Mouse (Mus musculus): Measurements from ENCODE around the gene Rsph10b. TPM values are rescaled to one million over a fixed set of nuclear protein-coding genes. Genes with fewer than 3 reads are reported as not detected.

The Rsph10b gene
- total RNA-seq, 2 experiments from 2014 or later = 0.32 TPM; not detected in 1

DNA sequence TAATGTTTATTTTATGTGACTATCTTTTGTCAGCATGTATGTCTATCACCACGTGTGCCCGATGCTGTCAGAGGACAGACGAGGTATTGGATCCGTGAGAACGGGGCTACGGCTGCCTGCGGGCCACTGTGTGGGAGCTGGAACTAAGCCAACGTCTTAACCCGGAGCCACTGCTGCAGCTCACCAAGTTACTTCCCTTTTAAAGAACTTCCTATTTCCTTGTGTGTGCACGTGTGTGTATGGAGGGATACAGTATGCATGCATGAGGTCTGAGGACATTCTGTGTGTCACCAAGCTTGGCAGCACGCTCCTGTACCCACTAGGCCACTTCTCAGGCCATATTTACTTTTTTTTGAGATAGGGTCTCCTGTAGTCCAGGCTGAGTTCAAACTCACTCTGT, 57.3 kb downstream of the Rsph10b start:
- ATAC-seq (replicated peaks; ENCODE audit: poor library complexity) = peak; percentile 94

DNA sequence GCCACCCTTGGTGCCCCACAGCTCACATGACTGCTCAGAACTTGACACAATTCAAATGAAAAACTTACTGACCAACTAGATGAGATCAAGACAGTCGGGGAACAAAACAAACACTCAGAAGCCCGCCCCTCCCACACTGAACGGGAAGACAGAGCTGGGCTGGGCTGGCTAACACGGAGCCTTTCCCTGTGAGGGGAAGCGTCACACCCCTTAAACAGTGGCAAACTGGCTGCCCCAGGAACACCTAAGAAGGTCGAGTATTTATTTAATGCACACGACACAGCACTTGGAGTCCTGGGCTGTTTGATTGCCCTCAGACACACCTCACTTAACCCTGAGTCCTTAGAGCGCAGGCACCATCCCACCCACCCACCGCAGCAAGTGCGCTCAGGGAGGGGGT, 59.8 kb downstream of the Rsph10b start:
- ATAC-seq (replicated peaks; ENCODE audit: poor library complexity) = no peak

DNA sequence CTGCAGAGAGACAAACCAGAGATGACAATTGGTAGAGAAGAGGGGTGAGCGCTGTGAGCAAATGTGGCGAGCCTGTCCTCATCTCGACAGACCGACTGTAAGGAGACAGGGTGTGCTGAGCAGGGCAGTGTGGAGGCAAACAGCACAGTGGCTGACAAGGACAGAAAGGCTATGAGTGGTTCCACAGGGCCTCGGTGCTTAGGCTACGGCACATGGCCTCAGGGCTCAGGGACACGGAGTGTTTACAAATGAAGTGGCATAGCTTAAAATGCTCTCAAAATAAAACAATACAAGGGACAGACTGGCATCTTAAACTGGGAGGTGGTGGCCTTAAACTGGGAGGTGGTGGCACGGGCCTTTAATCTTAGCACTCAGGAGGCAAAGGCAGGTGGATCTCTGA, 60.4 kb downstream of the Rsph10b start:
- ATAC-seq (replicated peaks; ENCODE audit: poor library complexity) = no peak

DNA sequence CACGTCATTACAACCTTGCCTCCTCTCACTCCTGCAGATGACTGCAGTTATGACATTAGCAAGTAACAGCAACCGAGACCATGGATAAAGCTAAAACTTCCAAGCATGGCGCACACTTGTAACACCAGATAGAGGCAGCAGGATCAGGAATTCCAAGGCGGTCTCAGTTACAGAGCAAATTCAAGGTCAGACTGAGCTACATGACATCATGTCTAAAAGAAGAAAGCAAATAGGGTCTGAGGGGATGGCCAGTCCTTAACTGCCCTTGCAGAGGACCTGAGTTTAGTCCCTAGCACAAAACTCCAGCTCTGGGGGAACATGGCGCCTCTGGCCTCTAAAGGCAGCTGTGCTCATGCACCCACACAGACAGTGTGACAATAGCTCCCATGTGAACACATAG, 61.0 kb downstream of the Rsph10b start:
- ATAC-seq (replicated peaks; ENCODE audit: poor library complexity) = no peak

DNA sequence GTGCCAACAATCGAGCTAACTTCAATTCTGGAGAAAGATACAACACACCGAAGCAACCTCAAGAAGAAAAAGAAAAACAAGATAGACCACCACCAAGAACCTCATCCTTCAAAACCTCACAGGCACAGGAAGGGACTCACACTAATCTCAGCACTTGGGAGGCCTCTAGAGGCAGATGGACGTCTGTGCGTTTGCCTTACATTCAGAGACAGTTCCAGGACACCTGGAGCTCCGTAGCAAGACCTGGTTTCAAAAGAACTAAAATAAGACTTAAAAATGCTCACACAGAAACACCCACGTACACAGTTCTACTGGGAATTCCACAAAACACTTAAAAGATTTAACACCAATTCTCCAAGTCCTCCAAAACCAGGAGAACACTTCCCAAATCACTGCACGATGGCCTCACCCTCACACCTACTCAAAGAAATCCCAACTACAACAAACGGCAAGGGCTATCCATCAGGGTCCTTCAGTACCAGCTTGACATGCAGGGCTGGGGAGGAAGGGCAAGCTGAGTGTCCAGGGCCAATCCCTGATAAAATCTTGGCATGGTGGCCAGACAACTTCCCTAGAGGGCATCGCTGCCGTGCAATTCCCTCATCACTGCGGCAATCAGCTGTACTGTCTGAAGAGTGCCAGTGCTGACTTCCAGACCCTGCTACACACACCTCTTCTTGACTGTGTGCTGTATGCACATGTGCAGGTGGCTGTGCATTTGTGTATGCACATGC, 62.0 kb downstream of the Rsph10b start:
- no peak for ATAC-seq (replicated peaks; ENCODE audit: poor library complexity)

DNA sequence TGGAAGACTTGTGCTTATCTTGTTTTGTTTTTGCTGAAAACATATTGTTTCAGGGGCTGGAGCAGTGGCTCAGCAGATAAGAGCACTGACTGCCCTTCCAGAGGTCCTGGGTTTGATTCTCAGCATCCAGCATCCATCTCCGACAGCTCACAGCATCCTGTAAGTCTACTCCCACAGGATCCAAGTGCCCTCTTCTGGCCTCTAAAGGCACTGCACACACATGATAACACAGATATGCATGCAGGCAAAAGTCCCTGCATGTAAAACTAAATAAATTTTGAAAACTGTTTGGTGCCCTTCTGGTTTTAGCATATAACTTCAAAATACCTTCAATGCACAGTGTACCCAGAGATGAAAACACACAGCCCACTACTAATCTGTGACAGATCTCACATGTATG, 66.6 kb downstream of the Rsph10b start:
- ATAC-seq (replicated peaks; ENCODE audit: poor library complexity) = peak; percentile 59

DNA sequence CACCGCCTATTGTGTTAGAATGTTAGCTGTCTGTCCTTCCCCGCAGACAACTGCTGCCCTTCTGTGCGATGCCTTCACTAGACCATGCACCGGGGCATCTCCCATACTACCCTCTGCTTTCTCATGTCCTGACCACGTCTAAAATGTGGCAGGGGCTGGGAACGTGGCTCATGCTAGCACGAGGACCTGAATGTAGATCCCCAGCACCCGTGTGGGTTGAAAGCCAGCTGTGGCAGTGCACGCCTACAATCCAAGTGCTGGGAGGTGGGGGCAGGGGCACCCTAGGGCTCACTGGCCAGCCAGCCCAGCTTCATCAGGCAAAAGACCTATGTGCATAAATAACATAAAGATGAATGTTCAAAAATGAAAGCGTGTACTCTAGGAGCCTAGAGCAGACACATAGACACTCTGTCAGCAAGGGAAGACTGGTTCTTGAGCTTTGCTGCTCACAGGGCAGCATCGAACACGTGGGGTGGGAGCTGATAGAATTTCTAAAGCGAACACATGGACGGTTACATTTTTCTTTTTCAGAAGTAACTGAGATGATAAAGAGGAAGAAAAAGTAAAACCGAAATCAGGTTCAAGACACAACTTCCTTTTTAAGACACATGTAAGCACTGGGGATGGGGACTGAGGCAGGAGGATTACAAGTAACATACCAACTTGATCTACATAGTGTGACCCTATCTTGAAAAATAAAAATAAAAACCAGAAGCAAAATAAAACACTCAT, 69.8 kb downstream of the Rsph10b start:
- peak; percentile 77 for ATAC-seq (replicated peaks; ENCODE audit: poor library complexity)

DNA sequence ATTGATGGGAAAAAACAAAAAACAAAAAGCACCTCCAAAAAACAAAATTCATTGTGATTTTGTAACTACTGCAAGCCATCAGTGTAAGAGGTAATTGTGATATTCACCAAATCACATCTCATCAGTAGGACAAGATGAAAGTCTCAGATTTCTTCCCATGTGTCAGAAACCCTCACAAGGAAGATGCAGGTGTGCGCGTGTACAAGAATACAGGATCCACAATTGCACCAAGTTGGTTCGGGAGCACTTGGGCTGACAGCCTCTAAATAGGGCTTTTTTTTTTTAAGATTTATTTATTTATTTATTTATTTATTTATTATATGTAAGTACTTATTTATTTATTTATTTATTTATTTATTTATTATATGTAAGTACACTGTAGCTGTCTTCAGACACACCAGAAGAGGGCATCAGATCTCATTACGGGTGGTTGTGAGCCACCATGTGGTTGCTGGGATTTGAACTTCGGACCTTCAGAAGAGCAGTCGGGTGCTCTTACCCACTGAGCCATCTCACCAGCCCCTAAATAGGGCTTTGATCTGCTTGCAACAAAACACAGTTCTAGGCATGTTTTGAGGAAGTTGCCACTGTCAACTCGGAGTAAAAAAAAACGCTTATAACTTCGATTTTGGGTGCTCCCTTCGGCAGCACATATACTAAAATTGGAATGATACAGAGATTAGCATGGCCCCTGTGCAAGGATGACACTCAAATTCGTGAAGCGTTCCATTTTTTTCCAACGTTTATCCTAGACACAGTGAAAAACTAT, 80.7 kb downstream of the Rsph10b start:
- 0 out of 2 replicates have a peak, but pooled peaks have one; percentile 36 for ATAC-seq (replicated peaks; ENCODE audit: poor library complexity)

DNA sequence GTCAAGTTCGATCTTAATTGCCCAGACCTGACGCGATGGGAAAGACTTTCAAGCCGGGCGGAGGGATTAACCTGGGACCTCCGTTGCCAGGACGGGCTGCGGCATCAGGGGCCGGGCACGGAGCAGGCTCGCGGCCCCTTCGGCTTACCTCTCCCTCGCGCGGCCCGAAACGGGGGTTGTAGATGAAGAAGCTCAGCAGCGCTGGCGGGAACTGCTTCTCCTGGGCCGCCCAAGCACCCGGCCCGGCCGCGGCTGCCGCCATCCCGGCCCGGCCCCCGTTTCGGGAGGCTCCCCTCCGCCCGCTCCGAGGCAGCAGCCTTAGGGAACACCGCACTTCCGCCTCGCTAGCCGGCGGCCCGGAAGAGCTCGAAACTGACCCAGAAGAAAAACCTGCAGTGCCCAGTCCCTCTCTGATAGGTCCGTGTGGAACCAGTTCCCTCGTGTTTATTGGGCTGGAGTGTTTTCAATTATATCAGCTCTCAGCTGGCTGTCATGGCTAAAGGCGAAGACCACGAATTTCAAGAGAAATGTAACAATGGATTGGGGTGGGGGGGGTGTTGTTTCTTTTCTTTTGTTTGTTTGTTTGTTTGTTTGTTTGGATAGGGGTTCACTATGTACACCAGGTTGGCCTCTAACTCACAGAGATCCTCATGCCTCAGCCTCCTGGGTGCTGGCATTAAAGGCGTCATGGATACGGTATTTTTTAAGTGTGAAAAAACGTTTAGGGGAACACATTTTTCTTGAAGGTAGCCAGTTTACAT, 81.9 kb downstream of the Rsph10b start, which contains the start of gene Ccz1:
TSS of gene Ccz1 (minus strand) at position 327 of the 761 bp plus-strand sequence.
- ATAC-seq (replicated peaks; ENCODE audit: poor library complexity) = peak; percentile 99

DNA sequence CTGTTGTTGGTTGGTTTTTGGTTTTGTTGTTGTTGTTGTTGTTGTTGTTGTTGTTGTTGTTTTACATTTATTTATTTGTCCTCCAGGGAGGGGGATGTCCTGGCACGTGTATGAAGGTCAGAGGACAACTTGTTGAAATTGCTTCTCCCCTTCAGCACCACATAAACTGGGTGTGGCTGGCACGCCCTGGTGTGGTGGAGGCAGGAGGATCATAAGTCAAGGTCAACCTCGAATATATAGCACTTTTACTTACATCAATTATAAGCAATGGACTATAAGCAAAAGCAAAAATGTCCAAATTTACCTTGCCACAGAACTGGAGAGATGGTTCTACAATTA, 82.4 kb downstream of the Rsph10b start:
- ATAC-seq (replicated peaks; ENCODE audit: poor library complexity) = no peak

DNA sequence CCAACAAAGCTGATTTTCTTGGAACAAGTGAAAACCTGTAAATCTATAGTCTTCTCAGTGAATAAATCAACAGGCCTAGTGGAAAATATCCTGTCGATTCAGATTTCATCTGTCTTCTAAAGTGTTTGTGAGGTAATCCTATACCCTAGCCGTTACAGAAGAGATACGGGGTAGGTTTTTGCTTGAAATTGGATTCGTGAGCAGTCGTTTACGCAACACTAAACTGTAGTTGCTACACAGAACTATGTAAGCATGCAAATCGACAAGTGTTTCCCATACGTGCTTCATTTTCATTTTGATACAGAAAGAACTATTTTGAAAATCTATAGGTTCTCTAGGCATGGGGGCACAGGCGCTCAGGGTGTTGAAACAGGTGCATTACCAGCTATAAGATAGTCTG, 83.0 kb downstream of the Rsph10b start:
- ATAC-seq (replicated peaks; ENCODE audit: poor library complexity) = peak; percentile 35

DNA sequence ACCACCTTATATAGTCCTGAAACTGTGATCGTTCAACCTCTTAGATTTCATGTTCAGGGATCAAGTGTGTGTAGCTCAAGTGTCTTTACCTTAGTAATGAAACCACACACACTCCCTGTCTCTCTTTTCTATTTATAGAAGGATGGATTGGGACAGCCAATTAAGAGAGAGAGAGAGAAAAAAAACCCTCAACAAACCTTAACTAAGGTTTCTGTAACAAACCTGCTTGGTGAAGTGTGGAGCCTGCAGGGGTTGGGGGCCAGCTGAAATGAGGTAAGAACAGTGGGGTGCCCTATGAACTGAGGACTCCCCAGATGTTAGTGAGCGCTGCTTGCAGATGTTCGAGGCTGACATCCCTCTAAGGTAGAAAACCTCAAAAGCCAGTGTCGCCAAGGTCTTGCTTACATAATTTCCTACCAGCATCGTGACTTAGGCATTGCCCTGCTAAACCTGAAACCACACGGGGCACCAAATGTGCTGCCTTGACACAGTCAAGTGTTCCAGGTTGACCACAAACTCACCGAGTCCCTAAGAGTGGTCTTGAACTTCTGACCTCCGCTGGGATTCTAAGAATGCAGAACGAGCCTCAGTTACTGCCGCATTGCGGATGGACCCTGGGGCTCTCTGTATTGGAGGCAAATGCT, 93.9 kb downstream of the Rsph10b start, which contains the start of gene Ocm:
TSS of gene Ocm (minus strand) at position 51 of the 644 bp plus-strand sequence.
- ATAC-seq (replicated peaks; ENCODE audit: poor library complexity) = peak; percentile 46; the same call in 1 of the 2 replicates

DNA sequence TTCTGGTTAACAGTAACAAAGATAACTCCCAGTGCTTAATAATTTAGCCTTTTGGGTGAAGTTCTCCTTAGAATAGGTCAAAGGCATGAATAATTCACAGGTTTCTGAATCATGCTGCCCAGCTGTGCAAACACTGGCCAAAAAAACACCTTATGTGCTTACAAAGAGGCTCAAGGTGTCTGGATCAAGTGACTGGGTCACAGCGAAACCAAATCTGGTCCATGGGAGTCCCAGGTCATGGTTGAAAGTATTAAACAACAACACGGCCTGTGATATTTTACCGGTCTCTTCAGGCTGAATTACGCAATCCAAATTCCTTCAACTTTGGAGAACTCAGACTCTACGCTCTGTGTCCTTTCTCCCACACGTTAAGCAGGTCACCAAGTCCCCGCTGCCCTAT, 99.7 kb downstream of the Rsph10b start:
- ATAC-seq (replicated peaks; ENCODE audit: poor library complexity) = no peak

DNA sequence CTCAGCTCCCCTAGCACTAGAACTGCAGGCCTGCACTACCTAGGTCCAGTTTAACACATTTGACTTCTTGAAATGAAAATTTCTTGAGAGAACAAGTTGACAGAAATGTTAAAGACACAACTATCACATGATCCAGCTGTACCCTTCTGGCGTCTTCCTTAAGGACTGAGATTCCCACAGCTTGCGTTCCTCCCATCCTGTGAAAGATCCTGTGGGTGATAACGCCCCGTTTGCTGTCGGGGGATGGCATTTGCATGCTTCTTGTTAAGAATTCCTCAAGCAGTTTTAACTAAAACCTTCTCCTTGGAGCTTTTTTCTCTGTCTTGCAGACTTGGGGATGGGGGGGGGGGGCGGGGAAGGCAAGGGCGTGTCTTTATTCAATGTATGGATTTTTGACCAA, 101.7 kb downstream of the Rsph10b start:
- no peak for ATAC-seq (replicated peaks; ENCODE audit: poor library complexity)

Other genes with a start within 250 kb of the Rsph10b start
- gene Usp42, start 200.8 kb upstream of the Rsph10b start, total RNA-seq (2015) = 24.0 and 26.4 TPM in 2 replicates
- gene Usp42, start 200.8 kb upstream of the Rsph10b start, total RNA-seq (2017) = 10.0 and 12.5 TPM in 2 replicates
- gene Eif2ak1, start 115.2 kb upstream of the Rsph10b start, total RNA-seq (2015) = 22.1 and 22.7 TPM in 2 replicates
- gene Eif2ak1, start 115.2 kb upstream of the Rsph10b start, total RNA-seq (2017) = 34.2 and 35.2 TPM in 2 replicates
- not detected in 2 replicates for gene Ankrd61, start 35.4 kb upstream of the Rsph10b start, total RNA-seq (2015)
- not detected in 2 replicates for gene Ankrd61, start 35.4 kb upstream of the Rsph10b start, total RNA-seq (2017)
- gene Aimp2, start 23.2 kb upstream of the Rsph10b start, total RNA-seq (2015) = 62.4 and 71.2 TPM in 2 replicates
- gene Aimp2, start 23.2 kb upstream of the Rsph10b start, total RNA-seq (2017) = 74.0 and 86.7 TPM in 2 replicates
- 20.4 and 29.3 TPM in 2 replicates for gene Pms2, start 23.1 kb upstream of the Rsph10b start, total RNA-seq (2015)
- gene Pms2, start 23.1 kb upstream of the Rsph10b start, total RNA-seq (2017) = 26.5 and 38.3 TPM in 2 replicates
- gene Gm42421, start 4.9 kb upstream of the Rsph10b start, total RNA-seq (2015) = 1.2 and 1.5 TPM in 2 replicates
- gene Gm42421, start 4.9 kb upstream of the Rsph10b start, total RNA-seq (2017) = 0.64 TPM in 1 of 2 replicates, not detected in the other
- gene Ccz1, start 81.8 kb downstream of the Rsph10b start, total RNA-seq (2015) = 100 and 105 TPM in 2 replicates
- gene Ccz1, start 81.8 kb downstream of the Rsph10b start, total RNA-seq (2017) = 120 and 133 TPM in 2 replicates
- gene Ocm, start 93.6 kb downstream of the Rsph10b start, total RNA-seq (2015) = not detected in 2 replicates
- not detected in 2 replicates for gene Ocm, start 93.6 kb downstream of the Rsph10b start, total RNA-seq (2017)
- 8.2 and 9.6 TPM in 2 replicates for gene Lmtk2, start 167.4 kb downstream of the Rsph10b start, total RNA-seq (2015)
- 7.6 and 8.5 TPM in 2 replicates for gene Lmtk2, start 167.4 kb downstream of the Rsph10b start, total RNA-seq (2017)